Mouse (Mus musculus): ENCODE data around the gene Gkn2.

The Gkn2 gene

GRCm38 (mm10) chr6:87373057-87373456 is at the start of gene Gkn2:
Gkn2 (plus strand) TSS chr6:87373357.
- DNase-seq (ENCODE audit: low spot score in 2 of 2), result no peak

- DNase-seq (ENCODE audit: low spot score in 2 of 2), result peak in 1 of 2 experiments; percentile 30
Observed at GRCm38 (mm10) chr6:87323381-87323780, 49.8 kb upstream of the Gkn2 start.

GRCm38 (mm10) chr6:87326932-87327331 is 46.2 kb upstream of the Gkn2 start:
- DNase-seq (ENCODE audit: low spot score in 2 of 2), result no peak

GRCm38 (mm10) chr6:87328265-87329173 is 44.6 kb upstream of the Gkn2 start:
- peak; percentile 19 to 34 for DNase-seq (ENCODE audit: low spot score in 2 of 2)

- no peak for DNase-seq (ENCODE audit: low spot score in 2 of 2)
Observed at GRCm38 (mm10) chr6:87332380-87332779, 40.8 kb upstream of the Gkn2 start.

GRCm38 (mm10) chr6:87334361-87335090 is 38.6 kb upstream of the Gkn2 start:
- peak; percentile 54 to 67 for DNase-seq (ENCODE audit: low spot score in 2 of 2)

- DNase-seq (ENCODE audit: low spot score in 2 of 2), result peak; percentile 54 to 56
Observed at GRCm38 (mm10) chr6:87335091-87335934, 37.8 kb upstream of the Gkn2 start, which contains the start of gene Antxr1. Antxr1 (minus strand) TSS chr6:87335821.

GRCm38 (mm10) chr6:87335935-87336295 is 37.2 kb upstream of the Gkn2 start:
- DNase-seq (ENCODE audit: low spot score in 2 of 2), result no peak

GRCm38 (mm10) chr6:87350829-87351228 is 22.3 kb upstream of the Gkn2 start, which contains the start of gene Gkn1:
Gkn1 (minus strand) TSS chr6:87350942.
- no peak for DNase-seq (ENCODE audit: low spot score in 2 of 2)

- no peak for DNase-seq (ENCODE audit: low spot score in 2 of 2)
Observed at GRCm38 (mm10) chr6:87354441-87354840, 18.7 kb upstream of the Gkn2 start.

GRCm38 (mm10) chr6:87369223-87369622 is 3.9 kb upstream of the Gkn2 start:
- peak; percentile 20 to 25 for DNase-seq (ENCODE audit: low spot score in 2 of 2)

GRCm38 (mm10) chr6:87383926-87384691 is 11.0 kb downstream of the Gkn2 start:
- DNase-seq (ENCODE audit: low spot score in 2 of 2), result peak; percentile 18 to 38

GRCm38 (mm10) chr6:87384761-87385160 is 11.6 kb downstream of the Gkn2 start:
- peak; percentile 29 to 56 for DNase-seq (ENCODE audit: low spot score in 2 of 2)

- peak; percentile 73 to 91 for DNase-seq (ENCODE audit: low spot score in 2 of 2)
Observed at GRCm38 (mm10) chr6:87386203-87386602, 13.0 kb downstream of the Gkn2 start.

GRCm38 (mm10) chr6:87386681-87387080 is 13.5 kb downstream of the Gkn2 start:
- DNase-seq (ENCODE audit: low spot score in 2 of 2), result no peak

- DNase-seq (ENCODE audit: low spot score in 2 of 2), result no peak
Observed at GRCm38 (mm10) chr6:87388877-87389276, 15.7 kb downstream of the Gkn2 start, which contains the start of gene Gkn3. Gkn3 (minus strand) TSS chr6:87388935.

- no peak for DNase-seq (ENCODE audit: low spot score in 2 of 2)
Observed at GRCm38 (mm10) chr6:87389455-87389989, 16.4 kb downstream of the Gkn2 start.

GRCm38 (mm10) chr6:87393466-87394205 is 20.5 kb downstream of the Gkn2 start:
- no peak for DNase-seq (ENCODE audit: low spot score in 2 of 2)

GRCm38 (mm10) chr6:87394783-87395182 is 21.6 kb downstream of the Gkn2 start:
- DNase-seq (ENCODE audit: low spot score in 2 of 2), result no peak

- DNase-seq (ENCODE audit: low spot score in 2 of 2), result peak; percentile 67 to 70
Observed at GRCm38 (mm10) chr6:87399137-87399536, 26.0 kb downstream of the Gkn2 start.

Measured in frontal cortex, postnatal 36 days (tissue).